Mouse (Mus musculus) lung, postnatal 0 days (tissue): Measurements from ENCODE around the gene Otud1.

Experiments used
- CTCF ChIP-seq: IDR thresholded peaks from 2 replicates; pipeline ENCODE4 v1.5.1; 2016; ENCODE audit warnings: antibody characterized with exemption, mild to moderate bottlenecking
- EP300 ChIP-seq: IDR thresholded peaks from 2 replicates; pipeline ENCODE4 v1.6.1; 2016; ENCODE audit warnings: antibody characterized with exemption, mild to moderate bottlenecking, control low read depth

DNA sequence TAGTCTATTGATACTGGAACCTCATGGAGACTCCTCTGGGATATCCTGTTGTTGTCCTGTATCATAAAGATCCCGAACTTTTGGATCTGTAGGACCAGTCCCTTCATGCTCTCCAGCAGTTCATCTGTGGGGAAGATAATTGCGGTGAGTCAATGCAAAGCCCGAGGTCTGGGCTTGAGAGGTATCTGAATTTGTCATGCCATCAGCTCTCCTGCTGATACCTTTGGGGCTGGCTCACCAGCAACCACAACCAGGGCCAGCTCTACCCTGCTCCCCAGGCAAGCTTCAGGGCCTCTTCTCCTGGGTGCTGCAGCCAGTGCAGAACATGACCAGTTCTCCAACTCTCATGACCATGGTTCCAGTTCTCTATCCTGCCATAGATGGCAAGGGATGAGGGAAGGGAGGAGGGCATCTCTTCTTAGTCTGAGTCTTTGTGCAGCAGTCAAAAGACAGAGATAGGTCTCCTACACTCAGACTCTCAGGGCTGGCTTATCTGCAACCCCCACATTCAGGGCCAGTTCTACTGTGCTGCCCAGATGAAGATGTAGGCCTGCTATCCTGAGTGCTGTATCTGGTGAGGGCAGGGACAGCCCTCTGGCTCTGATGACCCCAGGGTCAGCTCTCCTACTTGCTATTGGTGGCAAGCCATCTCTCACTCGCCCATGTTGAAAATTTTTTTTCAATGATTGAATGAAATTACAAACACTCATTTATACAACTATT lies 42.2 kb downstream of the Otud1 start:
- TF ChIP-seq CTCF (no peak), EP300 (no peak)
